Mouse (Mus musculus): ENCODE data around the gene Ppdpf. TPM values are rescaled to one million over a fixed set of nuclear protein-coding genes. Genes with fewer than 3 reads are reported as not detected.

The Ppdpf gene
- total RNA-seq, 2 experiments from 2014 or later: 55.2 to 60.3 TPM

GRCm38 (mm10) chr2:181218881-181219485, 31.9 kb downstream of the Ppdpf start:
- no peak for DNase-seq

- DNase-seq: peak; percentile 63
Observed at GRCm38 (mm10) chr2:181219538-181220216, 32.6 kb downstream of the Ppdpf start, which contains the start of gene Fndc11. Fndc11 (plus strand) TSS chr2:181220013.

GRCm38 (mm10) chr2:181220361-181220760, 33.3 kb downstream of the Ppdpf start:
- DNase-seq: no peak

- DNase-seq: no peak
Observed at GRCm38 (mm10) chr2:181224994-181225393, 37.9 kb downstream of the Ppdpf start.

- DNase-seq: no peak
Observed at GRCm38 (mm10) chr2:181227122-181227521, 40.1 kb downstream of the Ppdpf start.

GRCm38 (mm10) chr2:181228335-181228734, 41.3 kb downstream of the Ppdpf start:
- no peak for DNase-seq

- DNase-seq: no peak
Observed at GRCm38 (mm10) chr2:181231171-181231570, 44.1 kb downstream of the Ppdpf start.

GRCm38 (mm10) chr2:181233443-181233842, 46.4 kb downstream of the Ppdpf start:
- DNase-seq: no peak

GRCm38 (mm10) chr2:181234680-181235079, 47.6 kb downstream of the Ppdpf start:
- no peak for DNase-seq

- DNase-seq: no peak
Observed at GRCm38 (mm10) chr2:181235681-181236566, 48.9 kb downstream of the Ppdpf start.

GRCm38 (mm10) chr2:181237251-181238014, 50.4 kb downstream of the Ppdpf start:
- no peak for DNase-seq

GRCm38 (mm10) chr2:181238091-181238610, 51.1 kb downstream of the Ppdpf start:
- DNase-seq: no peak

Other genes with a start within 250 kb of the Ppdpf start
- 1 to 10 TPM; 1.4 to 2.2 TPM for gene Nkain4, start 232.5 kb upstream of the Ppdpf start, total RNA-seq (2021)
- gene Arfgap1, start 220.0 kb upstream of the Ppdpf start, total RNA-seq (2021): 10 to 100 TPM; 37.9 to 54.0 TPM
- 1 to 10 TPM; 6.1 to 7.6 TPM for gene Col20a1, start 200.7 kb upstream of the Ppdpf start, total RNA-seq (2021)
- gene Chrna4, start 143.7 kb upstream of the Ppdpf start, total RNA-seq (2021): 1 to 10 TPM; 2.6 to 2.8 TPM
- gene Kcnq2, start 51.9 kb upstream of the Ppdpf start, total RNA-seq (2021): under 1 TPM; 0.23 to 0.47 TPM
- gene Eef1a2, start 30.2 kb upstream of the Ppdpf start, total RNA-seq (2021): 1,000 to 10,000 TPM; 1,498 to 1,682 TPM
- not detected for gene Ptk6, start 15.5 kb downstream of the Ppdpf start, total RNA-seq (2021)
- under 1 TPM; 0.12 to 0.14 TPM for gene Srms, start 25.9 kb downstream of the Ppdpf start, total RNA-seq (2021)
- gene Fndc11, start 32.8 kb downstream of the Ppdpf start, total RNA-seq (2021): not detected
- 1 to 10 TPM; 3.2 to 4.0 TPM for gene Helz2, start 54.8 kb downstream of the Ppdpf start, total RNA-seq (2021)
- 10 to 100 TPM in 1 of 2 experiments, 1 to 10 TPM in 1; 9.1 to 11.0 TPM for gene Gmeb2, start 100.8 kb downstream of the Ppdpf start, total RNA-seq (2021)
- gene Stmn3, start 127.3 kb downstream of the Ppdpf start, total RNA-seq (2021): 1 to 10 TPM; 1.1 to 1.6 TPM
- gene Rtel1, start 132.5 kb downstream of the Ppdpf start, total RNA-seq (2021): 10 to 100 TPM; 21.1 to 23.0 TPM
- 10 to 100 TPM; 13.1 to 18.3 TPM for gene Zgpat, start 177.7 kb downstream of the Ppdpf start, total RNA-seq (2021)
- 10 to 100 TPM; 25.2 to 30.8 TPM for gene Arfrp1, start 178.2 kb downstream of the Ppdpf start, total RNA-seq (2021)
- 1 to 10 TPM; 5.8 to 9.7 TPM for gene Lime1, start 192.8 kb downstream of the Ppdpf start, total RNA-seq (2021)

Measured in gastrocnemius, postnatal 10 days (tissue).